Mouse (Mus musculus): ENCODE data around the gene Btf3. TPM values are rescaled to one million over a fixed set of nuclear protein-coding genes. Genes with fewer than 3 reads are reported as not detected.

Btf3 gene
- polyA plus RNA-seq, 1 experiment from 2014 or later: 680 TPM

DNA sequence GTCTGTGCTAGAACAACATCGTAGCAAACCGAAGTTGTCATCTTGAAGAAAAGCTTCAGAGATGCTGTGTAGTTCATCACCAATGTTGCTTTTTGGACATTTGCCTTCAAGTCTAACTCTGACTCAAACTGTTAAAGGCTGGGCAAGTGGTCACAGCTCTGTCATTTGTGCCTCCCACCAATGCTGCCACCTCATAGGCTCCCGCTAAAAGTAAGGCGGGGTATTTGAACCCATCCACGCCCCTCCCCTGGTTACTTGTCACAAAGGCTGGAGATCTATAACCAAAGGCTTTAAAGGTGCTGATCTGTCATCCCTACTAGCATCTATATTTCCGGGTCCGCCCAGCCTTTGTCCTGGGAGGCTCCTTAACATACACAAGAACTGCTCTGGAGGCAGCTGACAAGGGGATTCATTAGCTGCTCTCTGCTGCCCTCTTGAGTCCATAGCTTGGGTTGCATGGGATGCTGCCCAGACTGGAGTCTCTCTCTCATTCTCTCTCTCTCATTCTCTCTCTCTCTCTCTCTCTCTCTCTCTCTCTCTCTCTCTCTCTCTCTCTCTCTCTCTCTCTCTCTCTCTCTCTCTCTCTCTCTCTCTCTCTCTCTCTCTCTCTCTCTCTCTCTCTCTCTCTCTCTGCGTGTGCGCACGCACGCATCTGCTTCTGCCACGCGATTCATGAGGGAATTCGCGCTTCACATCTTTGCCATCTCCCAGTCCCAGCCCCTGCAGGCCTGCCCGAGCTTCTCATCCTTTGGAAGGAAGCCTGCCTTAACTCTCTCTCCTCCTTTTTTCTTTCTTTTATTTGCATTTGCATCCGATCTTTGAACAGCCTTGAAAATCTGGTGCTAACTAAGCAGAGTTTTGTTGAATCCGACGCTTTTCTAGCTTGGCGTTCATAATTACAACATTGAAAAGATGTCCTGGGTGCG is 17.7 kb downstream of the Btf3 start:
- H3K9ac ChIP-seq (ENCODE audit: low read length): 0 out of 2 replicates have a peak overlapping the region, but pooled peaks have one; percentile 25
- 49% methylated on average over 21 of the region's 21 CpGs for WGBS

DNA sequence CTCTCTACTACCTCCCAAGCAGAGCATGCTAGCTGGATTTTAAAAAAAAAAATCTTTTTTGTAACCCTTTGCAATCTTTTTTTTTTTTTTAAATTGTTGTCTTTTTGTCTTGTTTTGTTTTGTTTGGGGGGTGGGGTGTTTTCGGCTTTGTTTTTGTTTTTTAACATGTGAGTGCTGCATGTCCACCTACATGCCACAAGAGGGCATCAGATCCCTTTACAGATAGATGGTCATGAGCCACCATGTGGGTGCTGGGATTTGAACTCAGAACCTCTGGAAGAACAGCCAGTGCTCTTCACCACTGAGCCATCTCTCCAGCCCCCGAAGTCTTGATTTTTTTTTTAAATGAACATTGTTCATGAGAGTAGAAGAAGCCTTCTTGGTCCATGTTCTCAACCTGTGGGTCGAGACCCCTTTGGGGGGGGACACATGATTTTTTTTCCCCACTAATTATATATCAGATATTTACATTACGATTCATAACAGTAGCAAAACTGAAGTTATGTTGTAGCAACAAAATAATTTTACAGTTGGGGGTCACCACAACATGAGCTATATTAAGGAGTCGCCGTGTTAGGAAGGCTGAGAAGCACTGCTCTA is 18.8 kb downstream of the Btf3 start:
- DNase-seq (ENCODE audit: low spot score): no peak
- Histone ChIP-seq H3K27me3 (replicated peaks; ENCODE audit: control insufficient read depth, insufficient read depth, low read length) (no peaks in the 10 kb centered on the region), H3K4me2 (ENCODE audit: low read length) (no peak overlapping the region), H3K4me1 (ENCODE audit: control insufficient read depth, insufficient read depth, low read length) (no peaks in the 10 kb centered on the region), H3K9ac (ENCODE audit: low read length) (no peak overlapping the region), H3K36me3 (ENCODE audit: control insufficient read depth, insufficient read depth, low read length) (no peaks in the 10 kb centered on the region), H3K9me3 (replicated peaks; ENCODE audit: control insufficient read depth, low read length) (no peaks in the 10 kb centered on the region), H3K27ac (ENCODE audit: low read depth, low read length) (no peak overlapping the region), H3K4me3 (ENCODE audit: low read depth, low read length) (no peak overlapping the region)
- no peak for ATAC-seq
- WGBS: 95% methylated on average over 6 of the region's 6 CpGs

More for the DNA sequence above, 17.7 kb downstream of the Btf3 start:
- Histone ChIP-seq H3K9me3 (replicated peaks; ENCODE audit: control insufficient read depth, low read length) (no peaks in the 10 kb centered on the region), H3K27me3 (replicated peaks; ENCODE audit: control insufficient read depth, insufficient read depth, low read length) (no peaks in the 10 kb centered on the region), H3K27ac (ENCODE audit: low read depth, low read length) (no peak overlapping the region), H3K4me3 (ENCODE audit: low read depth, low read length) (no peak overlapping the region), H3K36me3 (ENCODE audit: control insufficient read depth, insufficient read depth, low read length) (no peaks in the 10 kb centered on the region), H3K4me1 (ENCODE audit: control insufficient read depth, insufficient read depth, low read length) (no peaks in the 10 kb centered on the region), H3K4me2 (ENCODE audit: low read length) (peak overlapping the region; percentile 36; the same call in 1 of the 2 replicates)
- DNase-seq (ENCODE audit: low spot score): peak; percentile 92
- peak; percentile 89 for ATAC-seq

- Histone ChIP-seq H3K9ac (ENCODE audit: low read length) (no peak overlapping the region), H3K36me3 (ENCODE audit: control insufficient read depth, insufficient read depth, low read length) (no peaks in the 10 kb centered on the region), H3K4me1 (ENCODE audit: control insufficient read depth, insufficient read depth, low read length) (no peaks in the 10 kb centered on the region), H3K4me2 (ENCODE audit: low read length) (no peak overlapping the region), H3K4me3 (ENCODE audit: low read depth, low read length) (no peak overlapping the region), H3K27me3 (replicated peaks; ENCODE audit: control insufficient read depth, insufficient read depth, low read length) (no peaks in the 10 kb centered on the region), H3K9me3 (replicated peaks; ENCODE audit: control insufficient read depth, low read length) (no peaks in the 10 kb centered on the region), H3K27ac (ENCODE audit: low read depth, low read length) (no peak overlapping the region)
- 48% methylated on average over 5 of the region's 5 CpGs for WGBS
- DNase-seq (ENCODE audit: low spot score) (no peak), ATAC-seq (no peak)
Measured at GRCm38 (mm10) chr13:98296072-98296471, 20.7 kb downstream of the Btf3 start.

GRCm38 (mm10) chr13:98291712-98292111 is 25.1 kb downstream of the Btf3 start:
- H3K4me2 ChIP-seq (ENCODE audit: low read length): no peak overlapping the region
- H3K9me3 ChIP-seq (replicated peaks; ENCODE audit: control insufficient read depth, low read length): no peaks in the 10 kb centered on the region
- no peak for ATAC-seq
- WGBS: 82% methylated on average over 8 of the region's 8 CpGs
- H3K9ac ChIP-seq (ENCODE audit: low read length): no peak overlapping the region
- H3K4me3 ChIP-seq (ENCODE audit: low read depth, low read length): no peak overlapping the region
- no peaks in the 10 kb centered on the region for H3K36me3 ChIP-seq (ENCODE audit: control insufficient read depth, insufficient read depth, low read length)
- H3K4me1 ChIP-seq (ENCODE audit: control insufficient read depth, insufficient read depth, low read length): no peaks in the 10 kb centered on the region
- DNase-seq (ENCODE audit: low spot score): no peak
- H3K27me3 ChIP-seq (replicated peaks; ENCODE audit: control insufficient read depth, insufficient read depth, low read length): no peaks in the 10 kb centered on the region
- H3K27ac ChIP-seq (ENCODE audit: low read depth, low read length): no peak overlapping the region

- H3K27ac ChIP-seq (ENCODE audit: low read depth, low read length): no peak overlapping the region
- no peaks in the 10 kb centered on the region for H3K4me1 ChIP-seq (ENCODE audit: control insufficient read depth, insufficient read depth, low read length)
- ATAC-seq (no peak), DNase-seq (ENCODE audit: low spot score) (no peak)
- WGBS: 37% methylated on average over 2 of the region's 2 CpGs
- no peak overlapping the region for H3K4me3 ChIP-seq (ENCODE audit: low read depth, low read length)
- no peaks in the 10 kb centered on the region for H3K27me3 ChIP-seq (replicated peaks; ENCODE audit: control insufficient read depth, insufficient read depth, low read length)
- H3K4me2 ChIP-seq (ENCODE audit: low read length): no peak overlapping the region
- no peaks in the 10 kb centered on the region for H3K9me3 ChIP-seq (replicated peaks; ENCODE audit: control insufficient read depth, low read length)
- H3K36me3 ChIP-seq (ENCODE audit: control insufficient read depth, insufficient read depth, low read length): no peaks in the 10 kb centered on the region
- no peak overlapping the region for H3K9ac ChIP-seq (ENCODE audit: low read length)
Measured at GRCm38 (mm10) chr13:98290719-98291118, 26.1 kb downstream of the Btf3 start.

DNA sequence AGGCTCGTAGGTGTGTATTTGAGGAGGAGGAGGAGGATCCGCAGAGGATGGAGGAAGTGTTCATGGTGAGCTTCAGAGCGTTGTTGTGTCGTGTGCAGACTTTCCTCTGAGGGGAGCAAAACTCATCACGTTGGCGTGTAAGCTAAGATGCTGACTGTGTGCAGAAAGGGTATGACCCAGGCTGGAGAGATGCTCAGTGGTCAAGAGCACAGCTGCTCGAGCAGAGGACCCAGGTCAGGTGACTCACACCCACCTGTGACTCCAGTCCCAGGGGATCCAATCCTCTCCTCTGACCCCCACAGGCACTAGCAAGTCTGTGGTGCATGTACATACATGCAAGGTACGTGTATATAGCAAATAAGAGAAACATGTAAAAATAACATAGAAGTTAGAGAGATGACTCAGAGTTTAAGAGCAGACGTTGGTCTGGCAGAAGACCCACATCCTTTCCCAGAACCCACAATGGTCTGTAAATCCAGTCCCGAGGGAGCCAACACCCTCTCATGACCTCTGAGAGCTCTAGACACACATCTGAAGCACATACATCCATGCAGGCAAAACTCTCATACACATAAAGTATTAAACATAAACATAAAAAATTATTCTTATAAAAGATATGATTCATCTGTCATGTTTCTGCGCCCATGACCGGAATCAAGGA is 35.7 kb downstream of the Btf3 start:
- no peaks in the 10 kb centered on the region for H3K4me1 ChIP-seq (ENCODE audit: control insufficient read depth, insufficient read depth, low read length)
- H3K9ac ChIP-seq (ENCODE audit: low read length): no peak overlapping the region
- no peak for ATAC-seq
- no peak for DNase-seq (ENCODE audit: low spot score)
- no peaks in the 10 kb centered on the region for H3K27me3 ChIP-seq (replicated peaks; ENCODE audit: control insufficient read depth, insufficient read depth, low read length)
- H3K4me2 ChIP-seq (ENCODE audit: low read length): no peak overlapping the region
- 76% methylated on average over 12 of the region's 12 CpGs for WGBS
- H3K9me3 ChIP-seq (replicated peaks; ENCODE audit: control insufficient read depth, low read length): no peaks in the 10 kb centered on the region
- H3K4me3 ChIP-seq (ENCODE audit: low read depth, low read length): no peak overlapping the region
- no peak overlapping the region for H3K27ac ChIP-seq (ENCODE audit: low read depth, low read length)
- H3K36me3 ChIP-seq (ENCODE audit: control insufficient read depth, insufficient read depth, low read length): peaks cover 1% of the 10 kb centered on the region; the same call in 1 of the 2 replicates

GRCm38 (mm10) chr13:98279686-98280085 is 37.1 kb downstream of the Btf3 start, which contains the start of gene Gm21976:
Gene Gm21976 (plus strand): TSS chr13:98279887.
- H3K9me3 ChIP-seq (replicated peaks; ENCODE audit: control insufficient read depth, low read length): no peaks in the 10 kb centered on the region
- no peak within 1 kb of the TSS for H3K4me3 ChIP-seq (ENCODE audit: low read depth, low read length)
- peaks cover 11% of the 10 kb centered on the region for H3K36me3 ChIP-seq (ENCODE audit: control insufficient read depth, insufficient read depth, low read length)
- no peak within 1 kb of the TSS for H3K9ac ChIP-seq (ENCODE audit: low read length)
- no peak for ATAC-seq
- no peak within 1 kb of the TSS for H3K27ac ChIP-seq (ENCODE audit: low read depth, low read length)
- WGBS: 89% methylated on average over 5 of the region's 5 CpGs
- no peaks in the 10 kb centered on the region for H3K27me3 ChIP-seq (replicated peaks; ENCODE audit: control insufficient read depth, insufficient read depth, low read length)
- no peak for DNase-seq (ENCODE audit: low spot score)
- no peaks in the 10 kb centered on the region for H3K4me1 ChIP-seq (ENCODE audit: control insufficient read depth, insufficient read depth, low read length)
- no peak within 1 kb of the TSS for H3K4me2 ChIP-seq (ENCODE audit: low read length)

GRCm38 (mm10) chr13:98277501-98277900 is 39.3 kb downstream of the Btf3 start:
- no peak overlapping the region for H3K9ac ChIP-seq (ENCODE audit: low read length)
- no peak overlapping the region for H3K27ac ChIP-seq (ENCODE audit: low read depth, low read length)
- 91% methylated on average over 2 of the region's 2 CpGs for WGBS
- H3K4me3 ChIP-seq (ENCODE audit: low read depth, low read length): no peak overlapping the region
- H3K36me3 ChIP-seq (ENCODE audit: control insufficient read depth, insufficient read depth, low read length): peaks cover 31% of the 10 kb centered on the region
- no peaks in the 10 kb centered on the region for H3K4me1 ChIP-seq (ENCODE audit: control insufficient read depth, insufficient read depth, low read length)
- H3K4me2 ChIP-seq (ENCODE audit: low read length): no peak overlapping the region
- no peaks in the 10 kb centered on the region for H3K27me3 ChIP-seq (replicated peaks; ENCODE audit: control insufficient read depth, insufficient read depth, low read length)
- no peak for ATAC-seq
- H3K9me3 ChIP-seq (replicated peaks; ENCODE audit: control insufficient read depth, low read length): no peaks in the 10 kb centered on the region
- DNase-seq (ENCODE audit: low spot score): no peak
